Mouse (Mus musculus) myocyte (in vitro differentiated cells): Measurements from ENCODE around the gene Mrap.

Source experiments
- CEBPB ChIP-seq: IDR thresholded peaks from 2 replicates; pipeline ENCODE4 v1.6.1; 2011; ENCODE audit warnings: mild to moderate bottlenecking, moderate library complexity; ENCODE audit not compliant: poor library complexity, insufficient read depth, severe bottlenecking
- E2F4 ChIP-seq: IDR thresholded peaks from one replicate; pipeline ENCODE4 v1.6.1; 2011; ENCODE audit warnings: mild to moderate bottlenecking, control low read depth, moderate library complexity; ENCODE audit not compliant: insufficient read depth
- MAX ChIP-seq: IDR thresholded peaks from one replicate; pipeline ENCODE4 v1.6.1; 2011; ENCODE audit warnings: low read depth, mild to moderate bottlenecking, control low read depth
- MYOD1 ChIP-seq, 3 experiments: IDR thresholded peaks; one replicate each; pipeline ENCODE4 v1.6.1; 2011; ENCODE audit warnings: control low read depth in 2 of 3, low read depth in 2 of 3, mild to moderate bottlenecking in 2 of 3, moderate library complexity in 1 of 3; ENCODE audit not compliant: insufficient read length in 2 of 3, control insufficient read depth in 1 of 3
- POLR2A ChIP-seq: IDR thresholded peaks from one replicate; pipeline ENCODE4 v1.6.1; 2011; ENCODE audit warnings: low read depth, mild to moderate bottlenecking, control low read depth, moderate library complexity; ENCODE audit not compliant: insufficient read length
- POLR2AphosphoS2 ChIP-seq: IDR thresholded peaks from one replicate; pipeline ENCODE4 v1.6.1; 2011; ENCODE audit warnings: low read depth, control low read depth; ENCODE audit not compliant: insufficient read length
- REST ChIP-seq: IDR thresholded peaks from one replicate; pipeline ENCODE4 v1.6.1; 2011; ENCODE audit warnings: mild to moderate bottlenecking, control low read depth, moderate library complexity; ENCODE audit not compliant: insufficient read depth, insufficient read length
- TCF12 ChIP-seq: IDR thresholded peaks from one replicate; pipeline ENCODE4 v1.6.1; 2011; ENCODE audit warnings: mild to moderate bottlenecking, control low read depth; ENCODE audit not compliant: poor library complexity, insufficient read depth, severe bottlenecking
- TCF3 ChIP-seq: IDR thresholded peaks from one replicate; pipeline ENCODE4 v1.6.1; 2011; ENCODE audit warnings: low read depth, control low read depth; ENCODE audit not compliant: insufficient read length
- USF1 ChIP-seq: IDR thresholded peaks from one replicate; pipeline ENCODE4 v1.6.1; 2011; ENCODE audit warnings: low read depth, mild to moderate bottlenecking, control low read depth, moderate library complexity

- TF ChIP-seq MAX, result no peak
- no peak for TF ChIP-seq CEBPB
- no peak for TF ChIP-seq POLR2A
- TF ChIP-seq E2F4, result no peak
- TF ChIP-seq TCF3, result no peak
- TF ChIP-seq MYOD1 (IDR thresholded peaks at IDR 0.05; ENCODE audit: control insufficient read depth in 1 of 3, insufficient read length in 2 of 3, low read depth in 2 of 3), result no peak
- no peak for TF ChIP-seq POLR2AphosphoS2
- TF ChIP-seq REST, result no peak
- TF ChIP-seq USF1, result no peak
- no peak for TF ChIP-seq TCF12
Observed at GRCm38 (mm10) chr16:90694719-90695118, 43.3 kb upstream of the Mrap start.
